Mouse (Mus musculus) intestine, embryonic 16.5 days (tissue): ENCODE results near the gene Foxg1. TPM values are rescaled to one million over a fixed set of nuclear protein-coding genes. Genes with fewer than 3 reads are reported as not detected.

ENCODE experiments used
- ATAC-seq: fragments of 200-750 bp; cut with Nextera tagmentation; 2 replicates; pipeline ENCODE4 v1.8.0; 2017; ENCODE audit warnings: moderate TSS enrichment, moderate library complexity
- H3K27ac ChIP-seq: fragments of 300-500 bp; sonication (generic); 2 replicates; pipeline ENCODE4 v1.5.1; 2014; ENCODE audit warnings: mild to moderate bottlenecking, low read length
- H3K27me3 ChIP-seq: fragments of 300-500 bp; sonication (generic); replicated peaks from 2 replicates; pipeline ENCODE4 v1.6.1; 2014; ENCODE audit warnings: low read length, control low read depth, mixed read lengths; ENCODE audit not compliant: control insufficient read depth, insufficient read depth
- H3K36me3 ChIP-seq: fragments of 300-500 bp; sonication (generic); 2 replicates; pipeline ENCODE4 v1.6.1; 2014; ENCODE audit warnings: low read length, control low read depth; ENCODE audit not compliant: control insufficient read depth, insufficient read depth
- H3K4me1 ChIP-seq: fragments of 300-500 bp; sonication (generic); 2 replicates; pipeline ENCODE4 v1.6.1; 2014; ENCODE audit warnings: low read length, control low read depth, mixed read lengths; ENCODE audit not compliant: control insufficient read depth, insufficient read depth
- H3K4me2 ChIP-seq: fragments of 300-500 bp; sonication (generic); 2 replicates; pipeline ENCODE4 v1.6.1; 2014; ENCODE audit warnings: low read depth, low read length, control low read depth
- H3K4me3 ChIP-seq: fragments of 300-500 bp; sonication (generic); 2 replicates; pipeline ENCODE4 v1.5.1; 2014; ENCODE audit warnings: mild to moderate bottlenecking, low read length
- H3K9ac ChIP-seq: fragments of 300-500 bp; sonication (generic); 2 replicates; pipeline ENCODE4 v1.6.1; 2014; ENCODE audit warnings: low read depth, low read length
- H3K9me3 ChIP-seq: fragments of 300-500 bp; sonication (generic); 2 replicates; pipeline ENCODE4 v1.6.1; 2016; ENCODE audit warnings: low read length, control low read depth; ENCODE audit not compliant: control insufficient read depth
- WGBS: fragments of 180-500 bp; shearing (Covaris S2); extraction: QIAGEN DNeasy Blood & Tissue Kit; methylation state at CpG from one replicate; pipeline ENCODE4 v1.1.7; 2014; 5-methylcytosine and 5-hydroxymethylcytosine counted together
- polyA plus RNA-seq: library from polyadenylated mRNA; unstranded; fragments of >200 nt; fragmentation: Nextera tagmentation; extraction: Ambion mirVana; gene quantifications from 2 replicates; pipeline ENCODE4 v1.2.1, GENCODE M21; 2015

The Foxg1 gene
- not detected in 2 replicates for polyA plus RNA-seq

DNA sequence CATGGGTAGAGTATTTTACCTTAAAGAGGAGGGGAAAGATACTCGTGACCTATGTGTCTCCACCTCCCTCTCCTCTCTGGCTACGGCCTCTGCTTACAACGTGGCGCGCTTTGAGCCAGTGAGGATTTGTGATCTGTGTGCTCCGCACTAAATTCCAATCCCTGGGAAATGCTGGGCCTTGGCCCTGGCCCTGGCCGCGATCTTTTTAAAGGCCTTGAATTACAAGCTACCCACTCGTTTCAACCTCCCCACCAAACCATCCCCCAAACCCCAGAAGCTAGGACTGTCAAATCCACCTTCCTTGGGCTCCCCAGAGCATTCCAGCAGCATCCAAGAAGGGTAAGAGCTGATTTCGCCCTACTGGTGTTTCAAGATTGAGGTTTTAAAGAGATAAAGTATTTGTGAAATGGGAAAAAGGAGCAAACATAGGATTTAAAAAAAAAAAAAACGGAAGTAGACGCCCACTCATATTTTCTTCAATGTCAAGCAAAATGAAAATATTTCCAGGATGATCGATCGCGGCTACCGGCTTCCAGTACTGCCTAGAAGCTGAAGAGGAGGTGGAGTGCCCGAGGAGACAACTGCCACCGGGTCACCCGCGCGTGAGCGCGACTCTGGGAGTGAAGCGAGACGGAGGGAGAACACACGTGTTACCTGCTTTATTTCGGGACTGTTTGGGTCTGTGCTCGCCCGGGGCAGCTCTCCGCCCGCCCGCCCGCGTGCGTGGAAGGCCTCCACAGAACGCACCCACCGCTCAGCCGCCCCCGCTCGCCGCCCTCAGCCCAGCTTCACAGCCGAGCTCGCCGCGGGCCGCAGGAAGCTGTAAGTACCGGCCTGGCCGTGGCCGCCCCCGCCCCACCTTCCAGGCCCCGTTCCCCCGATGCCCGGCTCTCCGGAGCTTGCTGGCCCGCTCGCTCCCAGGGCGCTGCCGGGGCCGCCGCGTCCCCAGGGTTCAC is at the start of gene Foxg1:
Gene Foxg1, plus strand, starts transcription at position 96 of the 956 bp plus-strand sequence.
- ATAC-seq: peak; percentile 37; the same call in 1 of the 2 replicates
- WGBS: under 1% methylated on average over 56 of the region's 61 CpGs
- H3K4me1 ChIP-seq: peaks cover 10% of the 10 kb centered on the region; the same call in 1 of the 2 replicates

GRCm38 (mm10) chr12:49349697-49350096 is 32.8 kb upstream of the Foxg1 start:
- Histone ChIP-seq H3K27ac (no peak overlapping the region), H3K4me3 (no peak overlapping the region), H3K4me1 (no peaks in the 10 kb centered on the region), H3K9ac (no peak overlapping the region), H3K27me3 (no peaks in the 10 kb centered on the region), H3K4me2 (no peak overlapping the region), H3K9me3 (no peaks in the 10 kb centered on the region), H3K36me3 (no peaks in the 10 kb centered on the region)
- 93% methylated on average over 10 of the region's 10 CpGs for WGBS
- no peak for ATAC-seq

More for the DNA sequence above, at the start of gene Foxg1:
- no peak within 1 kb of the TSS for H3K27ac ChIP-seq
- no peaks in the 10 kb centered on the region for H3K36me3 ChIP-seq
- H3K27me3 ChIP-seq: peaks cover 76% of the 10 kb centered on the region
- H3K4me2 ChIP-seq: peak within 1 kb of the TSS; percentile 49
- no peak within 1 kb of the TSS for H3K9ac ChIP-seq
- peak within 1 kb of the TSS; percentile 39 for H3K4me3 ChIP-seq
- H3K9me3 ChIP-seq: no peaks in the 10 kb centered on the region

DNA sequence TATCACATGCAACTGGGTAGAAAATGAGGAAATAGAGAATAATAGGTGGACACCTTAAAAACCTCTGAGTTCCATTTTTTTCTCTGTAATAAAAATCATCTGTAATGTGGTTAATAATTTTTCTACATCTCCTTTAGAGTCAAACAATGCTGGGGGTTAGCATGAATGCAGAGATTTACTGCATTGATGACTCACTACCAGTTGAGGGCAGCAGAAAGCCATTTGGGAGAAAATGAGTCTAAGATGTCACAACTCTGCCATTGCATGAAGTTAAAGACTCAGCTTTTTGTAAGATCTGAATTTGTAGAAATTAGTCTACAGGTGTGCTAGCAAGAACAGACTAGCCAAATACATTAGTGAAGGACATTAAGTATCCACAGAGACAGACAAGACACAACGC is 13.5 kb upstream of the Foxg1 start:
- H3K9me3 ChIP-seq: no peaks in the 10 kb centered on the region
- no peak for ATAC-seq
- no peaks in the 10 kb centered on the region for H3K4me1 ChIP-seq
- H3K4me3 ChIP-seq: no peak overlapping the region
- H3K27me3 ChIP-seq: peaks cover 22% of the 10 kb centered on the region
- no peaks in the 10 kb centered on the region for H3K36me3 ChIP-seq
- H3K27ac ChIP-seq: no peak overlapping the region
- no peak overlapping the region for H3K9ac ChIP-seq
- no peak overlapping the region for H3K4me2 ChIP-seq
- WGBS: 60% methylated on average over 1 of the region's 1 CpGs

- H3K9me3 ChIP-seq: no peaks in the 10 kb centered on the region
- H3K36me3 ChIP-seq: no peaks in the 10 kb centered on the region
- H3K9ac ChIP-seq: no peak overlapping the region
- H3K4me3 ChIP-seq: no peak overlapping the region
- peaks cover 4% of the 10 kb centered on the region; the same call in 1 of the 2 replicates for H3K4me1 ChIP-seq
- no peak overlapping the region for H3K27ac ChIP-seq
- H3K4me2 ChIP-seq: no peak overlapping the region
- peaks cover 46% of the 10 kb centered on the region for H3K27me3 ChIP-seq
- no peak for ATAC-seq
Observed at GRCm38 (mm10) chr12:49372170-49372569, 10.3 kb upstream of the Foxg1 start.

DNA sequence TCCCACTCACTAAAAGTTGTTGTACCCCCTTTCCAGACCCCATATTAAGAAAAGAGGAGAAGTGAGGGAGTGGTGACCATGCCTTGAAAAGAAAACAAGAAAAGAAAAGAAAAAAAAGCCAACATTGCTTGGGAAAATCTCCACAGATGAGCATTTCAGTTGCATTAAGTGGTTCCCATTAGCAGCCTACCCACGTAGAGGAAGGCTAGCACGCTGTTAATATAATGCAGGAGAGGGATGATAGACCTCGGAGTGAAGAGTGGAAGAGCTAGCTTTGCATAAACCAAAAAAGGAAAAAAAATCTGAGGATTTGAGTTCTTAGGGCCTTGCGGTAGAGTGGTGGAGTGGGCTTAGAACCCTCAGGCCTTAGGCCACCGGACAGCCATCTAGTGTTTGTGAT is 9.3 kb upstream of the Foxg1 start:
- Histone ChIP-seq H3K4me1 (peaks cover 4% of the 10 kb centered on the region; the same call in 1 of the 2 replicates), H3K9me3 (no peaks in the 10 kb centered on the region), H3K9ac (no peak overlapping the region), H3K27ac (no peak overlapping the region), H3K27me3 (peaks cover 56% of the 10 kb centered on the region), H3K4me3 (no peak overlapping the region), H3K4me2 (no peak overlapping the region), H3K36me3 (no peaks in the 10 kb centered on the region)
- WGBS: 9% methylated on average over 5 of the region's 5 CpGs
- ATAC-seq: no peak

DNA sequence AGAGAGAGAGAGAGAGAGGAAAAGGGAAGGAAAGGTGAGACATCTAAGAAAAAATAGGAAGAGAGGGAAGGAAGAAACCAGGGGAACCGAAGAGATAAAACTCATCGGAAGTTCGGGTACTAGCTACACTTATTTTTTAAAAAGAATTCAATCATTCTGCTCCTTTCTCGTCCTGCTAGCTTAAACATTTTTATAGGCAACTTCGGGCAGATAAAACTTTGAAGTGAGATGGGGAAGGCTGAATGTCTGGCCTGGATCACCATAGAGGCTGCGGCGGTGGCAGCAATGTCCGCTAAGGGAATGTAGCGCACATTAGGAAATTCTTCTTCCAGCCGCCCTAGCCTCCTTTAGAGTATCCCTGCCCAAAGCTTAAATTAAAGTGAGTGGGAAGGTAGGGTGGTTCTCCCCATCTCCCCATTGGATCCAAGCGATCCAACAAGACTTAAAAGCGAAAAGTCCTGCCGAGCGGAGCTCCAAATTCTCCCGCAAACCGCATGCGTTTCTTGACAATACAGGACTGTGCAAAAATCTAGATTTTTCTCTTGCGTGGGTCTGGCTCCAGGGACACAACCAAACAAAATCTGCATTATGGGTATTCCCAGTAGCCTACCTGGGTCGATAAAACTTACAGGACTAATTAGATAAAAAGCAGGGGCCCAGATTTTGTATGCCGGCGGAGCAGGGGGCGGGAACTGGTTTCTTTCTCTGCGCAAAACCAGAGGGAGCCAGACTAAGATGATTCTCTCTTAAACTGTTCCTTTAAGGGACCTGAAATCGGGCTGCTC is 8.4 kb upstream of the Foxg1 start:
- no peaks in the 10 kb centered on the region for H3K9me3 ChIP-seq
- 2% methylated on average over 24 of the region's 24 CpGs for WGBS
- peaks cover 4% of the 10 kb centered on the region; the same call in 1 of the 2 replicates for H3K4me1 ChIP-seq
- H3K27me3 ChIP-seq: peaks cover 64% of the 10 kb centered on the region
- no peak overlapping the region for H3K27ac ChIP-seq
- H3K9ac ChIP-seq: no peak overlapping the region
- peak overlapping the region; percentile 32 for H3K4me2 ChIP-seq
- no peak for ATAC-seq
- peak overlapping the region; percentile 8 for H3K4me3 ChIP-seq
- no peaks in the 10 kb centered on the region for H3K36me3 ChIP-seq

DNA sequence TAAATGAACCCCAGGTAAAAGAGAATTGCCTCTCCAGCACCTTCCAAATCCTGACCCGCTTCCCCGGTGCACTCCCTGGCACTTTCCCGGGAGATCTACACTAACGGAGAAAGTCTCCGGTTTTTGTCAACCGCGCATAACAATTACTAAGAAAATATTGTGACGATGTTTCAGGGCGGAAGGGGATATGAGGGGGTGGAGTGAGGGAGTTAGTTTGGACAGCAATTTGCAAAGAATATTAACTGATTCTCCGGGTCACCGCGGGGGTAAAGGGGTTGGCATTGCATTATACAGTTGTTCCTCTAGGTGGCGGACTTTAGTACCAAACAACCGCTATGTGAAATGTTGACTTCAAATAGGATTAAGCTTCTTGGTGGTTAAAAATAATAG is 7.9 kb upstream of the Foxg1 start:
- Histone ChIP-seq H3K27me3 (peaks cover 70% of the 10 kb centered on the region), H3K4me1 (peaks cover 4% of the 10 kb centered on the region; the same call in 1 of the 2 replicates), H3K27ac (no peak overlapping the region), H3K4me3 (peak overlapping the region; percentile 8), H3K4me2 (peak overlapping the region; percentile 32), H3K9me3 (no peaks in the 10 kb centered on the region), H3K36me3 (no peaks in the 10 kb centered on the region), H3K9ac (no peak overlapping the region)
- ATAC-seq: no peak
- WGBS: under 1% methylated on average over 14 of the region's 14 CpGs

DNA sequence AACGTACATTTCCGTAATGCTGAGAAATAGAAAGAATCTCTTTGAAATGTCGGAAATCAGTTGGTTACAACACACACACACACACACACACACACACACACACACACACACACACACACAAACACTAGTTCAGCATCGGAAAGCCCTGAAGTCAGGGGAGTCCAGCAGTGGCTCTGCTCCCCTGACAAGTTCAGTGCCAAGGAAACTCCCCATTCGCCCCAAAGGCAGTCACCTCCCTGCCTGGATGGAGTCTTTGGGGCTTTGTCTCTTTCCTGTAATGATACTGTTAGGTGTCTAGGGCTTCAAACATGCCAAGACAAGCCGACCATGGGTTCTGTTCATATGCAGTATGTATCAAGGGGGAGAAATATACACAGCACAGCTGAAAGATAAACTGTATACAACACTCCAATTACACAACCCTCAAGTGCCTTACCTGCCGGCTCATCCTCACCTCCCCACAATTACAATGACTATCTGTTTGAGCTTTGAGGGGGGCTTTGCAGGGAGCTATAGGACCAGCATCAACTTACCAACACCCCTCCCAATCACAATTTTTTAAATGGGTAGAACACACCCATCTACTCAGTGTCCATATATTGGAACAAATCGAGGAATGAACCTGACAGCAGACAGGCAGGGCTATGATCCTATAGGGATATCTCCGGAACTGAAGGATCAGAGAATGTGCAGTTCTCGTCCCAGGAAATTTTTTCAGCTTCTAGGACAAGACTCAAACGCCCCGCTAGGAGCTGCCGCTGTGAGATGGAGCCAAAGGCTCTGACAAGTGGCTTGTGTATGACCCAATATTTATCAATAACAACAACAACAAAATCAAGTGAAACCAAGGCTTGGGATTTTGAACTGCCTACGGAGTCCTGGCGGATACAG is 6.8 kb upstream of the Foxg1 start:
- H3K9me3 ChIP-seq: no peaks in the 10 kb centered on the region
- peaks cover 80% of the 10 kb centered on the region for H3K27me3 ChIP-seq
- no peak overlapping the region for H3K4me2 ChIP-seq
- ATAC-seq: no peak
- H3K4me1 ChIP-seq: peaks cover 4% of the 10 kb centered on the region; the same call in 1 of the 2 replicates
- H3K4me3 ChIP-seq: no peak overlapping the region
- no peak overlapping the region for H3K27ac ChIP-seq
- 4% methylated on average over 15 of the region's 15 CpGs for WGBS
- H3K9ac ChIP-seq: no peak overlapping the region
- no peaks in the 10 kb centered on the region for H3K36me3 ChIP-seq
